Mouse (Mus musculus): Measurements from ENCODE around the gene Lsamp.

Lsamp gene

GRCm38 (mm10) chr16:40945834-40946233, 961.7 kb downstream of the Lsamp start:
- no peak for DNase-seq (ENCODE audit: low read depth, low spot score)

- no peak for DNase-seq (ENCODE audit: low read depth, low spot score)
Observed at GRCm38 (mm10) chr16:40948013-40948412, 963.9 kb downstream of the Lsamp start.

DNA sequence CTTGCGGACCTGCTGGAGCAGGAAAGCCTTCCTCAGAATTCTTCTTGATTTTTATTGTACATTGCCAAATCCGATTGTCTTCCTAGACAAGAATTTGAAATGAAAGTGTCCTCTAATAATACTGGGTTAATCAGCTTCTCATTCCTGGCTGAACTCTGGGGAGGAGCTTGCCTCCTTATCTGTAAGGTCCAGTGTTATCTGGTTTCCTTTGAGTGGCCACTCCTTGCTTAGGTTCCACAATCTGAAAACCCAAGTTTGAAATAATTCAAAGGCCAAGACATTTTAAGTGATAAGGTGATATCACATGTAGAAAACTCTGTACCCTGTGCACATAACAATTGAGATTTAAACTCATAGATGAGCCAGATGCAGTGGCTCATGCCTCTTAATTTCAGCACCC, 975.0 kb downstream of the Lsamp start:
- no peak for DNase-seq (ENCODE audit: low read depth, low spot score)

GRCm38 (mm10) chr16:40960586-40960985, 976.4 kb downstream of the Lsamp start:
- DNase-seq (ENCODE audit: low read depth, low spot score) = no peak

- DNase-seq (ENCODE audit: low read depth, low spot score) = peak; percentile 70
Observed at GRCm38 (mm10) chr16:40968088-40968860, 984.1 kb downstream of the Lsamp start.

DNA sequence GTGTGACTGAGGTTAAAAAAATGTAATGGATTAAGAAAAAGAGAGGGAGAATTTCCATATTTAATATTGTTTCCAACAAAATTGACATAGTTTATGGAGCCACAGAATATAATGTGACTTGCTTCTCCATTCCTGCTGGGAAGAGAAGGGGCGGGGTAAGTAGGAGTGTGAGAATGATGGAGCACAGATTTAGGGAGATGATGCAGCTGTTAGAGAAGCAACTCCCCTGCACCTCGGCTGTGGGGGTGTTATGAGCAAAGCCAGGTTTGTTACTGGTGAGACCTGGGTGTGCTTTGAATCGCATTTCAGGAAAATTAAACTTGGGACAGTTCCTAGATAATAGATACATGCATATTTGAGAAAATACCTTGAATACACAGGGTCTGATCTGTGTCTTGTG, 987.2 kb downstream of the Lsamp start:
- DNase-seq (ENCODE audit: low read depth, low spot score) = no peak

DNA sequence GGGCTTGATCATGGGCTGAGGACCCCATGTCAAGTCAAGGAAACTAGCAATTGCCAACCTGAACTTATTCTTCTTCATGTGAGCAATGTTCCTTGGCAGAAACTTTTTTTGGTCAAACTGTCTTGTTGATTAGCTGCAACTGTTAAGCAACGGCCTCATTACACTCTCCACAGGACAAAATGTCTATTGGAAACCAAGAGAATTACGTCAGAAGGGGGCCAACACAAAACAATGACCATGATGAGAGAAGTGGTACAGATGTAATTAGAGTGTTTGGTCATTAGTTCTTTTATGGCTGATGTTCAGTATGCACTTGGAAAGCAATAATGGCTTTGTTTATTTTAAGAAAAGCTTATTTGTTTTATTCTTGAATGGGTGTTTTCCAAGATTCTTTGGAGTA, 989.9 kb downstream of the Lsamp start:
- DNase-seq (ENCODE audit: low read depth, low spot score) = no peak

GRCm38 (mm10) chr16:40983026-40983425, 998.9 kb downstream of the Lsamp start:
- DNase-seq (ENCODE audit: low read depth, low spot score) = no peak

- DNase-seq (ENCODE audit: low read depth, low spot score) = no peak
Observed at GRCm38 (mm10) chr16:41007569-41007968, 1023.4 kb downstream of the Lsamp start.

GRCm38 (mm10) chr16:41034746-41035145, 1050.6 kb downstream of the Lsamp start:
- DNase-seq (ENCODE audit: low read depth, low spot score) = no peak

DNA sequence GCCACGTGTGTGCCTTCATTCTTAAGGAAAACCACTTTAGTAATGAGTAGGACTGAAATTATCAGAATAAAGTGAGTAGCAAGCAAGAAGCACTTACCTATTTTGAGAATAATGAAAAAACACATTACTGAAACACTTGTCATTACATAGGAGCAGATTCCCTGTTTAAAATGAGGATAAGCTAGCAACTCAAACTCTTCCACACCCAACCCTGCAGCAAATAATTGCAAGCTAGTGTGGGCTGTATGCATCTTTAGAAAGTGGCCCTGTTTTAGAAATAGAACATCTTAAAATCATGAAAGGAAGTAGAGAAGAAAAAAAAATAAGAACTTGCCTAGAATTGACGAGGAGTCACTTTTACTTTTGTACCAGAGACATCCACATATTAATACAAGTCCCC, 1057.5 kb downstream of the Lsamp start:
- no peak for DNase-seq (ENCODE audit: low read depth, low spot score)

DNA sequence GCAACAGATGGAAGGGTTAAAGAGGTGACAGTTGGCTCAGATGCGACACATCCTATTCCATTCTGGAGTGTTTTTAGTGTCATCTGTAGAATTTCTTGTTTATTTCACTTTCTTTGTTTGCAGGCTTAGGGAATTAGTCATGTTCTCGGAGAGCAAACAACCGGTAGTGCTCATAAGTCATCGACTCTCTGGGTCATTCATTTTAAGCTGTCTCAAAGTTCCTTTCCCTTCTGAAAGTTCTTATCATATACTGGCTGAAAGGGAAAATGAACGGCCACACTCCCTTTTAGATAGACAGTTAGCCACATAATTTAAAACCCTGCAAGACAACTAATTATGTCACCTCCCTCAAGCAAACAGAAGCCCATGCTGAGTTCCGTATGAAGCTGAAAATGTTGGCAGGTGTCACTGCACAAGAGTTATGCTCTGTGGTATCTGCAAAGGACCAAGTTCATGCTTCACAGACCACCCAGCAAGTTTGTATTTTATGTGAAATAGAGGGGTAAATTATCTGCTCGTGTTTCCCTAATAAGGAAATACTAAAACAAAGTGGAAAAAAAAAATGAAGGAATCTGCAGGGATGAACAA, 1079.2 kb downstream of the Lsamp start:
- DNase-seq (ENCODE audit: low read depth, low spot score) = no peak

- no peak for DNase-seq (ENCODE audit: low read depth, low spot score)
Observed at GRCm38 (mm10) chr16:41073470-41073869, 1089.3 kb downstream of the Lsamp start.

- DNase-seq (ENCODE audit: low read depth, low spot score) = no peak
Observed at GRCm38 (mm10) chr16:41088648-41089047, 1104.5 kb downstream of the Lsamp start.

GRCm38 (mm10) chr16:41090092-41090491, 1105.9 kb downstream of the Lsamp start:
- no peak for DNase-seq (ENCODE audit: low read depth, low spot score)

- DNase-seq (ENCODE audit: low read depth, low spot score) = no peak
Observed at GRCm38 (mm10) chr16:41091259-41091658, 1107.1 kb downstream of the Lsamp start.

DNA sequence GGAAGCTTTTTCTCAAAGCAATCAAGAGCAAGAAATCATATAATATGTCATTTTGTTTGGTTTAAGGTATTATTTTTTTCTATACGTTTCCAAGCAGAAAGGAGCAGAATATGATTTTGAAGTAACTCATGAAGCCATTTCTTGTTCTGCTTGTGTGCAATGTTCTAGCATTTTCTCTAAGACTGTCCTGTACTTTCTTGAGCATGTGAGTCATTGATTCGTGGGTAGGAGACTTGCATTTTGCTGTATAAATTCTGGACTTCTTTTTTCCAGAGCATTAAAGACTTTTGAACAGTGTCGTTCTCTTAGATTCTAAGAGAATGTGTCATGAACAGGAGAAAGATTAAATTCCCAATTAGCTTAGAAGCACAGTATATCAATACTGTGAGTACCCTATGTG, 1118.6 kb downstream of the Lsamp start:
- no peak for DNase-seq (ENCODE audit: low read depth, low spot score)

DNA sequence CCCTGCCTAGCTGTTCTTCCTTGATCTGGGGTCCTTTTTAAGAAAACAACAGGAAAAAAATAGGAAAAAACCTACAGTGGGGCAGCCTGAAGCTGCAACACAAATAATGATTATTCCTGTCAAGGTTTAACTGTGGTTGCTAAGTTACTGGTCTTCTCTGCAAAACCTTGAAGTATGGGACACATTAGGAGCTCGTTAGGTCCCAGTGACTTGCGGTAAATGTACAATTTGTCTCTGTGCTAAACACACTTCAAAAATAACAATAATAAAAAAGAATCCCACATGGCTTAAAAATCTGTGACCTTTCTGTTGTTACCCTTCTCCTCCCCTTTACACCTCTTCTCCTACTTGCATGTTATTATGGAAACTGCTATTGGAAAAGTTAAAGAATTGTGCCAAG, 1140.2 kb downstream of the Lsamp start:
- no peak for DNase-seq (ENCODE audit: low read depth, low spot score)

GRCm38 (mm10) chr16:41125051-41125450, 1140.9 kb downstream of the Lsamp start:
- no peak for DNase-seq (ENCODE audit: low read depth, low spot score)

DNA sequence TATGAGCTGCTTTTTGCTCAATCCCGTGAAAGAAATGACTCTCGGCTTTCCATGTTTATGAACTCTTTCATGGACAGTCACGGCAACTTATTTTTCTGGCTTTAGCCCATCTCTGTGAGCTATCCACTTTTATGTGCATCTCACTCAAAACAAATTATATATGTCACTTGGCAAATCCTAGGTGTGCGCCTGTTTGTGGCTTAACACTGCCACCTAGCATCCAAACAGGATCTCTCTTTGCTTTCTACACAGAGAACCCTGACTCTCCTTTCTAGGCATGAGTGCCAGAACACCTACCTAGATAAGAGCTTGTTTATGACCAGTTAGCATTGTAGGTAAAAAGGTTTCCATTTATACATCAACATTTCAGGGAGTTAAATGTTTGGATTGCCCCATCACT, 1146.9 kb downstream of the Lsamp start:
- peak; percentile 24 for DNase-seq (ENCODE audit: low read depth, low spot score)

- no peak for DNase-seq (ENCODE audit: low read depth, low spot score)
Observed at GRCm38 (mm10) chr16:41172839-41173238, 1188.7 kb downstream of the Lsamp start.

GRCm38 (mm10) chr16:41179557-41179956, 1195.4 kb downstream of the Lsamp start:
- no peak for DNase-seq (ENCODE audit: low read depth, low spot score)

DNA sequence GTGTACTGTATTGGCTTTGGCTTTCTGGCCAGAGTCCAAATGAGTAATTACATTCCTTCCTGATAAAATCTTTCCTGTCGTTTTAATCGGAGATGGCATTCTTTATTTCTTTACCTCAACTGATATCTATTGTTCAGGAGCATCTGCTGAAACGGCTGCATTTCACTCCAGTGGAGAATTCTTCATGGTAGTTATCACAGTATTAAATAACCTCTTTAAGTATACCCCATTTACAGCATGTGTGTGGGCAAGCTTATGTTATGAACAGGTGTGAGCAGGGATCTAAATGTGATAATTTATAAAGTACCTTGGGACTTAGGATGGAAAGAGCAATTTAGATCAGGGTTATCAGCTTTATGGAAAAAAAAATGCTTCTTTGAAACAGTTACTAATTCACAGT, 1196.7 kb downstream of the Lsamp start:
- DNase-seq (ENCODE audit: low read depth, low spot score) = no peak

Measured in A20 (cell line).